Mouse (Mus musculus) midbrain, postnatal 0 days (tissue): ENCODE measurements around the gene Bicdl1. TPM values are rescaled to one million over a fixed set of nuclear protein-coding genes. Genes with fewer than 3 reads are reported as not detected.

ENCODE experiments used
- ATAC-seq: fragments of 200-750 bp; cut with Nextera tagmentation; 2 replicates; pipeline ENCODE4 v1.8.0; 2017; ENCODE audit warnings: moderate number of reproducible peaks, mild to moderate bottlenecking, moderate TSS enrichment, moderate library complexity; ENCODE audit not compliant: low FRiP score
- DNase-seq: peaks from one replicate; pipeline ENCODE4 v3.0.0-alpha.2; 2015; ENCODE audit warnings: low spot score
- H3K27ac ChIP-seq: fragments of 300-500 bp; sonication (generic); 2 replicates; pipeline ENCODE4 v1.5.1; 2014; ENCODE audit warnings: low read depth, mild to moderate bottlenecking, low read length, mixed read lengths
- H3K27me3 ChIP-seq: fragments of 300-500 bp; sonication (generic); 2 replicates; pipeline ENCODE4 v1.6.1; 2014; ENCODE audit warnings: low read length, control low read depth, mixed read lengths; ENCODE audit not compliant: insufficient read depth
- H3K36me3 ChIP-seq: fragments of 300-500 bp; sonication (generic); 2 replicates; pipeline ENCODE4 v1.6.1; 2014; ENCODE audit warnings: low read length, control low read depth, mixed read lengths; ENCODE audit not compliant: insufficient read depth
- H3K4me1 ChIP-seq: fragments of 300-500 bp; sonication (generic); 2 replicates; pipeline ENCODE4 v1.6.1; 2014; ENCODE audit warnings: mild to moderate bottlenecking, control low read depth, antibody characterized with exemption, low read length, mixed read lengths; ENCODE audit not compliant: insufficient read depth
- H3K4me2 ChIP-seq: fragments of 300-500 bp; sonication (generic); 2 replicates; pipeline ENCODE4 v1.6.1; 2014; ENCODE audit warnings: low read depth, mild to moderate bottlenecking, low read length, mixed read lengths; ENCODE audit not compliant: poor library complexity, severe bottlenecking
- H3K4me3 ChIP-seq: fragments of 300-500 bp; sonication (generic); 2 replicates; pipeline ENCODE4 v1.5.1; 2014; ENCODE audit warnings: low read depth, mild to moderate bottlenecking, low read length, moderate library complexity
- H3K9ac ChIP-seq: fragments of 300-500 bp; sonication (generic); replicated peaks from 2 replicates; pipeline ENCODE4 v1.6.1; 2014; ENCODE audit warnings: mild to moderate bottlenecking, low read length, moderate library complexity, mixed read lengths; ENCODE audit not compliant: poor library complexity, severe bottlenecking
- H3K9me3 ChIP-seq: fragments of 300-500 bp; sonication (generic); 2 replicates; pipeline ENCODE4 v1.6.1; 2016; ENCODE audit warnings: low read length, control low read depth
- CTCF ChIP-seq: IDR thresholded peaks from 2 replicates; pipeline ENCODE4 v1.5.1; 2016; ENCODE audit warnings: antibody characterized with exemption, mild to moderate bottlenecking
- WGBS: fragments of 180-500 bp; shearing (Covaris S2); extraction: QIAGEN DNeasy Blood & Tissue Kit; methylation state at CpG from one replicate; pipeline ENCODE4 v1.1.7; 2014; 5-methylcytosine and 5-hydroxymethylcytosine counted together
- polyA plus RNA-seq: library from polyadenylated mRNA; unstranded; fragments of >200 nt; fragmentation: Nextera tagmentation; extraction: Ambion mirVana; gene quantifications from 2 replicates; pipeline ENCODE4 v1.2.1, GENCODE M21; 2015
- total RNA-seq: library from RNA; depleted of rRNA; stranded (reverse); fragments of >200 nt; gene quantifications from 2 replicates; pipeline ENCODE4 v1.2.3, GENCODE M21; 2014

Gene Bicdl1
- total and polyA plus RNA-seq, 2 experiments from 2014 or later = 34.4 to 185 TPM

DNA sequence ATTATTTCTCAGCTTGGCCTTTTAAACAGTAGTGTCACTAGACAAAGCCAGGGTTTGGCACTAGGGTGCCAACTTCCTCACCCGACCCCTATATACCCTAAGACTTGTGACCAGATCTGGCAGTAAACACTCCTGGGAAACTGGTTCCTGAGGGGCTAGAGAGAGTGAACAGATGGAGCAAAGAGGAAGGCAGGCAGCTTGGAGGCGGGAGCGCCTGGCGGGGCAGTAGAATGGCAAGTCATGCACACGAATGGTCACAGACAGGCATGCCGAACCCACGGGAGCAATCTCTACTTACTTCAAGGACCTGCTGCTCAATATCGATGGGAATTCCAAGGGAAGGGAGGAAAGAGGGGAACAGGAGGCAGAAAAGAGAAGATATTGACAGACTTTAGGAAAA, 59.6 kb downstream of the Bicdl1 start:
- no peak overlapping the region for H3K9ac ChIP-seq
- H3K9me3 ChIP-seq = no peaks in the 10 kb centered on the region
- H3K27ac ChIP-seq = no peak overlapping the region
- H3K36me3 ChIP-seq = peaks cover 8% of the 10 kb centered on the region; the same call in 1 of the 2 replicates
- 66% methylated on average over 8 of the region's 8 CpGs for WGBS
- H3K4me1 ChIP-seq = no peaks in the 10 kb centered on the region
- no peak overlapping the region for H3K4me3 ChIP-seq
- DNase-seq (peak; percentile 22), ATAC-seq (no peak)
- no peak for TF ChIP-seq CTCF
- H3K27me3 ChIP-seq = no peaks in the 10 kb centered on the region
- H3K4me2 ChIP-seq = no peak overlapping the region

DNA sequence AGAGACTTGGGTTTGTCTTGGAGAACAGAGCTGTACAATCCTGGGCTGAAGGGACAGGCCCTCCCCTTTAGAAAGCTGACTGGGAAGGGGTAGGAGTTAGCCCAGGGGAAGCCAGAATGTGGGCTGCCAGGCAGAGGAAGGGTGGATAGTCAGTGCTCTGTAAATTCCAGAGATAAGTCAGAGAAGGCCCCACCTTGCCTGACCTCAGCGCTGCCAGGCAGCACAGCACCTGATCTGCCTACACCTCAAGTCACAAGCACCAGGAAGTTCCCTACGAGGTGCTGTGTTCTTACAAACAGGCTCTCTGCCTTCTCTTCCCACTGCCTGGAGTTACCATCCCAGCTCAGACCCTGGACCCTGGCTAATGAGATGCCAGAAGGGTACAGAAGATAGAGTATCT, 61.0 kb downstream of the Bicdl1 start:
- WGBS = 89% methylated on average over 2 of the region's 2 CpGs

DNA sequence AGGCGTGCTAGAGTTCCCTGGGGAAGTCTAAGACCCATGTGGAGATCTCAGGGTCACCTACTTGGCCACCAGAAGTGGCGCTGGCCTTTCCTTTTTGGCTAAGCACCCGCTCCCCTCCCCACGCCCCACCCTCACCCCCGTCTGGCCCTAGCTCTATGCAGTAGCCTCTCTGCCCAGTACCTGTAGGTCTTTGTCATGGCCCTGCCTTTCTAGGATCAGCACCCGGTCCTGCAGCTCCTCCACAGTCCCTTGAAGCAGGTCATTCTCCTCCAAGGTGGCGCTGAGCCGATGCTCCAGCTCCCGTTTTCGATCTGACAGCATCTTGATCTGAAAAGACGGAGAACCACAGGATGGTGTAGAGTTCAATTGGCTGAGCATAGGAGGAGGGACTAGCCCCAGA, 61.4 kb downstream of the Bicdl1 start:
- Histone ChIP-seq H3K27ac (no peak overlapping the region), H3K4me2 (no peak overlapping the region), H3K36me3 (peaks cover 8% of the 10 kb centered on the region; the same call in 1 of the 2 replicates), H3K9me3 (no peaks in the 10 kb centered on the region), H3K9ac (no peak overlapping the region), H3K4me1 (no peaks in the 10 kb centered on the region), H3K4me3 (no peak overlapping the region), H3K27me3 (no peaks in the 10 kb centered on the region)
- WGBS = 92% methylated on average over 11 of the region's 11 CpGs
- TF ChIP-seq CTCF = no peak
- DNase-seq (no peak), ATAC-seq (no peak)

More for the DNA sequence above, 61.0 kb downstream of the Bicdl1 start:
- H3K4me3 ChIP-seq = no peak overlapping the region
- ATAC-seq = no peak
- no peak for TF ChIP-seq CTCF
- H3K4me2 ChIP-seq = no peak overlapping the region
- no peaks in the 10 kb centered on the region for H3K27me3 ChIP-seq
- H3K27ac ChIP-seq = no peak overlapping the region
- H3K9ac ChIP-seq = no peak overlapping the region
- peaks cover 8% of the 10 kb centered on the region; the same call in 1 of the 2 replicates for H3K36me3 ChIP-seq
- no peaks in the 10 kb centered on the region for H3K9me3 ChIP-seq
- no peaks in the 10 kb centered on the region for H3K4me1 ChIP-seq
- DNase-seq = no peak

GRCm38 (mm10) chr5:115668986-115669385, 62.4 kb downstream of the Bicdl1 start:
- 78% methylated on average over 12 of the region's 12 CpGs for WGBS
- no peak overlapping the region for H3K4me3 ChIP-seq
- no peak overlapping the region for H3K4me2 ChIP-seq

DNA sequence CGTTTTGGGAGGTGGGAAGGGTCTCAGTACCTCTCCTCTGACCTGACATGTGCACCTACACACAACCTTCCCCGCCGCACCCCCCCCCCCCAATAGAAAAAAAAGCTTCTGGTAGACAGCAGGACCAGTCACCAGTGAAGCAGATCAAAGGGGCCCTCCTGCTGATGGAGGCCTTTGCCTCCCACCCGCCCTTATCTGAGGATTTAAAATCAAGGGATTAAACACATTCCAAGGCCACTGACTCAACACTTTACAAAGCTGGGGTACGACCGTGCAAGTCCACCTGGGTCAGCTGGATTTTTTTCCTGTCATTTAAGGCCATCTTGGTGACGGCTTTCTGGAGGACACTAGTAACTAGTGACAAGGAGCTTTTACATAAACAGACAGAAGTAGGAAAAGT, 63.5 kb downstream of the Bicdl1 start:
- H3K27me3 ChIP-seq = no peaks in the 10 kb centered on the region
- H3K4me1 ChIP-seq = no peaks in the 10 kb centered on the region
- DNase-seq (no peak), ATAC-seq (no peak)
- no peak overlapping the region for H3K4me3 ChIP-seq
- H3K9ac ChIP-seq = no peak overlapping the region
- TF ChIP-seq CTCF = no peak
- WGBS = 8% methylated on average over 7 of the region's 7 CpGs
- H3K9me3 ChIP-seq = no peaks in the 10 kb centered on the region
- H3K4me2 ChIP-seq = no peak overlapping the region
- no peak overlapping the region for H3K27ac ChIP-seq
- H3K36me3 ChIP-seq = peaks cover 8% of the 10 kb centered on the region; the same call in 1 of the 2 replicates

More at GRCm38 (mm10) chr5:115668986-115669385, 62.4 kb downstream of the Bicdl1 start:
- Histone ChIP-seq H3K36me3 (peaks cover 8% of the 10 kb centered on the region; the same call in 1 of the 2 replicates), H3K4me1 (no peaks in the 10 kb centered on the region), H3K9me3 (no peaks in the 10 kb centered on the region), H3K27ac (no peak overlapping the region), H3K27me3 (no peaks in the 10 kb centered on the region), H3K9ac (no peak overlapping the region)
- ATAC-seq (no peak), DNase-seq (no peak)
- no peak for TF ChIP-seq CTCF

DNA sequence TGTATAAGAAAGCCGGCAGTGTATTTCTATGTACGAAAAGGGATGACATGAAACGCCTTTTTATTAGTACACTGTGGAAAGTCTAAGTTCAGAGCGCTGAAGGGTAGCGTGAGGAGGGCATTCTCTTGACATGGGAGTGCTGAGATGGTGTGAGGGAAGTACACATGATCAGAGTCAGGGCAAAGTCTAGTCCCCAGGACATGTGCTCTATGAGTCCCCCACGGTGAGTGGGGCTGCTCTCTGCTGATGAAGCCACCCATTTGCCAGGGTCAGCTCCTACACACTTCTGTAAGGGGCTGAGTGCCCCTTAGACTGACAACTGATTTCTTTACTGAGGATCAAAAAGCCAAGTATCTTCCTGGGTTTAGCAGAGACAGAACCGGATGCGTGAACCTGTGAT, 64.2 kb downstream of the Bicdl1 start:
- peaks cover 8% of the 10 kb centered on the region for H3K36me3 ChIP-seq
- WGBS = 71% methylated on average over 8 of the region's 8 CpGs
- no peak overlapping the region for H3K9ac ChIP-seq
- H3K27ac ChIP-seq = no peak overlapping the region
- ATAC-seq = no peak
- no peak for TF ChIP-seq CTCF
- no peaks in the 10 kb centered on the region for H3K27me3 ChIP-seq
- no peak for DNase-seq
- H3K4me3 ChIP-seq = no peak overlapping the region
- no peak overlapping the region for H3K4me2 ChIP-seq
- H3K9me3 ChIP-seq = no peaks in the 10 kb centered on the region
- H3K4me1 ChIP-seq = no peaks in the 10 kb centered on the region
